Mouse (Mus musculus) liver, adult (tissue): Measurements from ENCODE around the gene Nup62.

Experiments used
- GATA4 ChIP-seq: IDR thresholded peaks from 2 replicates; pipeline ENCODE4 v1.6.1; 2014; ENCODE audit warnings: mild to moderate bottlenecking, low read length; ENCODE audit not compliant: insufficient replicate concordance

The Nup62 gene

GRCm38 (mm10) chr7:44851625-44852234 is 35.8 kb downstream of the Nup62 start:
- TF ChIP-seq GATA4: no peak

GRCm38 (mm10) chr7:44852259-44853027 is 36.6 kb downstream of the Nup62 start:
- TF ChIP-seq GATA4: no peak

GRCm38 (mm10) chr7:44853065-44853464 is 37.2 kb downstream of the Nup62 start:
- no peak for TF ChIP-seq GATA4

GRCm38 (mm10) chr7:44853596-44854355 is 37.9 kb downstream of the Nup62 start:
- TF ChIP-seq GATA4: no peak

DNA sequence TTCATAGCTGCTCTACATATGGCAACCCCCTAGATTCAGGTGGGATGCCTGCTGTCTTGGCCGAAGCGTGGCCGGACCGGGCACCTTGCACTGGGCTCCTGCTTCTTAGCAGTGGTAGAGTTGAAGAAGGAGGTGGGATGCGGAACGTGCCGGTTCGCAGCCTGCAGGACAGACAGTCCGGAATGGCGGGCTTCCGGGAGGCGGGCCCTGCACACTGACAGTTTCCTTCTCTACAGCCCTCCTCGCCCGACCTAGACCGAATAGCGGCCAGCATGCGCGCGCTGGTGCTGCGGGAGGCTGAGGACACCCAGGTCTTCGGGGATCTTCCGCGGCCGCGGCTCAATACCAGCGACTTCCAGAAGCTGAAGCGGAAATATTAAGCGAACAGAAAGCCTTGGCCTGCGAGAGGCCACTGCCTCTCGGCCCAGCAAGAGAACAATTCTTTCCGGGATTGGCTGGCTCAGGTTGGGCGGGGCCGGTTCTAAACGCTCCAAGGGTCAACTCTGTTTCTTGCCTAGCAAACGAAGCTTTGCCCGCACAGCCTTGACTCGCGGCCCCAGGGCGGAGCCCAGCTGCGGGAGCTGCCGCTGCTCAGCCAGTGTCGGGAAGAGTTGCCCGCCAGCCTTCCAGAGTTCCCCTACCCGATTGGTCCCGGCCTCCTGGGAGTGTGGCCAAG is 38.6 kb downstream of the Nup62 start:
- no peak for TF ChIP-seq GATA4

DNA sequence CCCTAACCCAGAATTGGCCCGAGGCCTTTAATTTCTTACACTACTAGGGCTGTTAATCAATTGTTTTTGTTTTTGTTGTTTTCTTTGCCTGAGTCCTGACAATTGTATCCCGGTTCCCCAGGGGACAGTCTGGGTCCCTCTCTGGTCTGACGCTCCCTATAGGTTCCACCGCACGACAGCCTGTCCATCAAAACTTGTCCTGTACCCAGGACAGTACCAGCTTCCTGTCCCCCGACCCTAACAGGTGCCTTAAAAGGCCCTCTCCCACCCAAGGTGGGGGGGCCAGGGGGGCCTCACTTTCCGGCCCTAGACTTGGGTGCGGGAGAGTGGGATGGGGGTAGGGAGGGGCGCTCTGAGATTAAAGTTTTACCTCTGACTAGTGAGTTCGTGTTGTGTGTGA is 39.1 kb downstream of the Nup62 start:
- no peak for TF ChIP-seq GATA4

DNA sequence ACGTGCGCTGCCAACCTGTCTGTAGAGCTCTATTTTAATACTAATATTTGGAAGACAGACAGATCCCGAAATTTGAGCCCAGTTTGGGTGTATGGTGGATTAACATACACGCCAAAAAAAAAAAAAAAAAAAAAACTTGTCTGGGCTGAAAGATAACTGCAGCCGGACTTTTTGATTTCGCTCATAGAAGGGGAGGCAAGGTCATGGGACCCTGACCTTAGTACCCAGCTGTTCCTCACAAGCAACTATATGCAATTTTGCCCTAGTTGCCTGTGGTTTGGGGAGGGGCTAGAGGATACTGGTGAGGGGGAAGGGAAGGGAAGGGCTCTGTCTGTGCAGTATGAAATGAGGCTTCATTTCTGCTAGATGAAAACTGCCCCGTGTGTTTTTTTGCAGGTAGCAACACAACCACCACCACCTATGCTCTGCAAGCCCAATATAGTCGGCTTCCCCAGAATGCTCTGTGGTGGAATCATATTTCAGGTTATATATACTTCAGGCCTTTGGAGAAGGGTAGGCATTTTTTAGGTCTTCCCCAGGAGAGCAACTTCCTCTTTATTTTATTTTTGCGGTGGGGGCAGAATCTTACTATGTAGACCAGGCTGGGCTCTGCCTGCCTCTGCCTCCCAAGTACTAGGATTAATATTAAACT is 40.5 kb downstream of the Nup62 start:
- no peak for TF ChIP-seq GATA4

DNA sequence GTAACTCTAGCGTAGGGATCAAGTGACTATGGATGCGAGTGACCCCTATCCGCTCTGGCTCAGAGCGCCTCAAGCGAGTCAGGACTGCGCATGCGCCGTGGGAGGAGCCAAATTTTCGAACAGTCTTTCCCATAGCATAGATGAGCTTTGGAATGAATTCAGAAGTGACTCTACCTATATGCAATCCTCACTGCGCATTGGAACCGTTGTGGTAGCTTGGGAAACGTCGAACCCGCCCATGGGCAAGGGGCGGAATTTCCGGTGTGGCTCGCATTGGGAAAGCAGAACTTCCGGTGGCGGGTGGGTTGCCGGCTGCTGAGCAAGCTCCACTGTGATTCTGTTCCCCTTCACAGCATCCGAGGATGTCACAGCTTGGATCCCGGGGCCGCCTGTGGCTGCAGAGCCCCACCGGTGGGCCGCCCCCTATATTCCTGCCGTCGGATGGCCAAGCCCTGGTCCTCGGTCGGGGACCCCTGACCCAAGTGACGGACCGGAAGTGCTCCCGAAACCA is 41.2 kb downstream of the Nup62 start, which contains the start of gene Pnkp:
Pnkp (plus strand) TSS at position 98 of the 511 bp plus-strand sequence.
- no peak for TF ChIP-seq GATA4

- TF ChIP-seq GATA4: no peak
Measured at GRCm38 (mm10) chr7:44857905-44858304, 42.0 kb downstream of the Nup62 start.

GRCm38 (mm10) chr7:44859896-44860295 is 44.0 kb downstream of the Nup62 start:
- TF ChIP-seq GATA4: no peak

DNA sequence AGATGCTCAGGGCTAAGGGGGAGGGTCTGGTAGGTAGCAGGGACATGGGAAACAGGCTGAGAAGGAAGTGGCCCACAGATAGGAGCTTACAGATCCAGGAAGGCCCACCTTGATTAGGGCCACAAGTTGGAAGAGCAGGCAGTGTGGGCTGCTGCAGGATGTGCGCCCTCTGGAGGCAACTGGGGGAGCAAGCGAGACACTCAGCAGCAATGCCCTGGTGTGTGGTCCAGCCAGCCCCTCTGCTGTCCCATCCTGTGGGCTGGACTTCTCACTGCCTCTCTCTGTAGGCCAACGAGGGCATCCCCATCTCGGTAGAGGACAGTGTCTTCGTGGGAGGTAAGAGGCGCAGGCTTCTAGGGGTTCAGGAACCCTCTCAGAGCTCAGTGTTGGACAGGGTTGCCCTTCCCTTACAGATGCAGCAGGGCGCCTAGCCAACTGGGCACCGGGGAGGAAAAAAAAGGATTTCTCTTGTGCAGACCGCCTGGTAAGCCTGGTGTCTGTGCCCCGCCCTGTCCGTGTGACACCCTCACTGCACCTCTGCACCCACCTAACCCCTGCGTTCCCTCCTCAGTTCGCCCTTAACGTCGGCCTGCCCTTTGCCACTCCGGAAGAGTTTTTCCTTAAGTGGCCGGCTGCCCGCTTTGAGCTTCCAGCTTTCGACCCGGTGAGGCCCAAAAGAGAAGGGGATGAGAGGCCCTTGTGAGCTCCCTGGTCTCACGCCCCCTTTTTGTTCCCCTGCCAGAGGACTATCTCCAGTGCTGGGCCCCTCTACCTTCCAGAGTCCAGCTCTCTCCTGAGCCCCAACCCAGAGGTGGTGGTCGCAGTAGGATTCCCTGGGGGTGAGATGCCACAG is 44.9 kb downstream of the Nup62 start:
- TF ChIP-seq GATA4: no peak

DNA sequence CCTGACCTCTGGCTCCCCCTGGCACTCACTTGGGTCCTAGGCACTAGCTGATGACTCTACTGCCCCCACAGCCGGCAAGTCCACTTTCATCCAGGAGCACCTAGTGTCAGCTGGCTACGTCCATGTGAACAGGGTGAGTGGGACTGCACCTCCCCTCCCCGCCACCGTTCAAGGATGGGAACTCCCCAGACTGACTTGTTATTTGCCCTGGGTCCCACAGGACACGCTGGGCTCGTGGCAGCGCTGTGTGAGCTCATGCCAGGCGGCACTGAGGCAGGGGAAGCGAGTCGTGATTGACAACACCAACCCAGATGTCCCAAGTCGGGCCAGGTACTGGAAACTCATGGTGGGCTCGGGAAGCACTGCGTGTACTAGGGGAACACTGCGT is 45.5 kb downstream of the Nup62 start:
- TF ChIP-seq GATA4: no peak

- TF ChIP-seq GATA4: no peak
Measured at GRCm38 (mm10) chr7:44862434-44862833, 46.5 kb downstream of the Nup62 start.

GRCm38 (mm10) chr7:44863210-44863609 is 47.3 kb downstream of the Nup62 start:
- no peak for TF ChIP-seq GATA4
